Mouse (Mus musculus): Measurements from ENCODE around the gene Zbtb46.

Gene Zbtb46

GRCm38 (mm10) chr2:181363946-181364345, 95.3 kb downstream of the Zbtb46 start:
- DNase-seq (ENCODE audit: low spot score): no peak

- no peak for DNase-seq (ENCODE audit: low spot score)
These were observed 102.4 kb downstream of the Zbtb46 start for GRCm38 (mm10) chr2:181356780-181357179.

GRCm38 (mm10) chr2:181342766-181343165, 116.5 kb downstream of the Zbtb46 start:
- DNase-seq (ENCODE audit: low spot score): no peak

- DNase-seq (ENCODE audit: low spot score): no peak
These were observed 118.8 kb downstream of the Zbtb46 start for GRCm38 (mm10) chr2:181340426-181340825.
